Mouse (Mus musculus): ENCODE measurements around the gene 2310061N02Rik. TPM values are rescaled to one million over a fixed set of nuclear protein-coding genes. Genes with fewer than 3 reads are reported as not detected.
A peak's percentile ranks its signal among the peaks of the same experiment; 100 is the strongest.

2310061N02Rik gene
- polyA plus RNA-seq, 1 experiment from 2014 or later: not detected

- Histone ChIP-seq H3K4me2 (no peak overlapping the region), H3K9ac (no peak overlapping the region), H3K27me3 (no peaks in the 10 kb centered on the region), H3K4me3 (replicated peaks) (no peak overlapping the region), H3K27ac (no peak overlapping the region), H3K4me1 (peaks cover 3% of the 10 kb centered on the region; the same call in 1 of the 2 replicates), H3K9me3 (no peaks in the 10 kb centered on the region), H3K36me3 (replicated peaks) (no peaks in the 10 kb centered on the region)
- WGBS: 43% methylated on average over 2 of the region's 2 CpGs
- peak; percentile 53; the same call in 1 of the 2 replicates for ATAC-seq (ENCODE audit: low FRiP score)
Observed at GRCm38 (mm10) chr16:88681282-88681681, 26.5 kb downstream of the 2310061N02Rik start.

- no peaks in the 10 kb centered on the region for H3K9me3 ChIP-seq
- H3K27me3 ChIP-seq: no peaks in the 10 kb centered on the region
- H3K9ac ChIP-seq: no peak overlapping the region
- peaks cover 3% of the 10 kb centered on the region; the same call in 1 of the 2 replicates for H3K4me1 ChIP-seq
- 94% methylated on average over 6 of the region's 6 CpGs for WGBS
- H3K4me2 ChIP-seq: no peak overlapping the region
- no peaks in the 10 kb centered on the region for H3K36me3 ChIP-seq (replicated peaks)
- H3K27ac ChIP-seq: no peak overlapping the region
- H3K4me3 ChIP-seq (replicated peaks): no peak overlapping the region
- ATAC-seq (ENCODE audit: low FRiP score): no peak
Observed at GRCm38 (mm10) chr16:88679099-88679498, 28.7 kb downstream of the 2310061N02Rik start.

- 92% methylated on average over 4 of the region's 4 CpGs for WGBS
- Histone ChIP-seq H3K4me2 (no peak within 1 kb of the TSS), H3K27me3 (no peaks in the 10 kb centered on the region), H3K36me3 (replicated peaks) (no peaks in the 10 kb centered on the region), H3K9me3 (no peaks in the 10 kb centered on the region), H3K9ac (no peak within 1 kb of the TSS), H3K27ac (no peak within 1 kb of the TSS), H3K4me3 (replicated peaks) (no peak within 1 kb of the TSS), H3K4me1 (no peaks in the 10 kb centered on the region)
- no peak for ATAC-seq (ENCODE audit: low FRiP score)
Observed at GRCm38 (mm10) chr16:88671571-88671970, 36.2 kb downstream of the 2310061N02Rik start, which contains the start of gene Krtap27-1. Gene Krtap27-1 (minus strand): TSS chr16:88671671.

GRCm38 (mm10) chr16:88657426-88657825 lies 50.3 kb downstream of the 2310061N02Rik start:
- peak; percentile 33; the same call in 1 of the 2 replicates for ATAC-seq (ENCODE audit: low FRiP score)
- no peak overlapping the region for H3K27ac ChIP-seq
- WGBS: 64% methylated on average over 1 of the region's 1 CpGs

More at GRCm38 (mm10) chr16:88657426-88657825, 50.3 kb downstream of the 2310061N02Rik start:
- Histone ChIP-seq H3K4me1 (no peaks in the 10 kb centered on the region), H3K4me2 (no peak overlapping the region), H3K4me3 (replicated peaks) (no peak overlapping the region), H3K36me3 (replicated peaks) (no peaks in the 10 kb centered on the region), H3K9ac (no peak overlapping the region), H3K27me3 (no peaks in the 10 kb centered on the region), H3K9me3 (no peaks in the 10 kb centered on the region)

Other genes starting within 250 kb of the 2310061N02Rik start
- not detected in 2 replicates for gene Cldn17, start 201.0 kb downstream of the 2310061N02Rik start, polyA plus RNA-seq (2016; fragmentation: Nextera tagmentation; extraction: Ambion mirVana)
- gene Cldn8, start 144.8 kb downstream of the 2310061N02Rik start, polyA plus RNA-seq (2016; fragmentation: Nextera tagmentation; extraction: Ambion mirVana): 0.17 and 0.82 TPM in 2 replicates
- not detected in 2 replicates for gene Krtap24-1, start 95.7 kb downstream of the 2310061N02Rik start, polyA plus RNA-seq (2016; fragmentation: Nextera tagmentation; extraction: Ambion mirVana)
- gene 2310079G19Rik, start 80.3 kb downstream of the 2310061N02Rik start, polyA plus RNA-seq (2016; fragmentation: Nextera tagmentation; extraction: Ambion mirVana): not detected in 2 replicates
- not detected in 2 replicates for gene Krtap26-1, start 60.2 kb downstream of the 2310061N02Rik start, polyA plus RNA-seq (2016; fragmentation: Nextera tagmentation; extraction: Ambion mirVana)
- gene Krtap27-1, start 36.3 kb downstream of the 2310061N02Rik start, polyA plus RNA-seq (2016; fragmentation: Nextera tagmentation; extraction: Ambion mirVana): not detected in 2 replicates
- gene Krtap13-1, start 20.9 kb upstream of the 2310061N02Rik start, polyA plus RNA-seq (2016; fragmentation: Nextera tagmentation; extraction: Ambion mirVana): not detected in 2 replicates
- not detected in 2 replicates for gene Krtap13, start 43.7 kb upstream of the 2310061N02Rik start, polyA plus RNA-seq (2016; fragmentation: Nextera tagmentation; extraction: Ambion mirVana)
- gene 2310034C09Rik, start 50.9 kb upstream of the 2310061N02Rik start, polyA plus RNA-seq (2016; fragmentation: Nextera tagmentation; extraction: Ambion mirVana): not detected in 2 replicates
- not detected in 2 replicates for gene 2310057N15Rik, start 66.2 kb upstream of the 2310061N02Rik start, polyA plus RNA-seq (2016; fragmentation: Nextera tagmentation; extraction: Ambion mirVana)
- not detected in 2 replicates for gene Gm5965, start 69.9 kb upstream of the 2310061N02Rik start, polyA plus RNA-seq (2016; fragmentation: Nextera tagmentation; extraction: Ambion mirVana)
- gene Gm20741, start 104.3 kb upstream of the 2310061N02Rik start, polyA plus RNA-seq (2016; fragmentation: Nextera tagmentation; extraction: Ambion mirVana): not detected in 2 replicates
- gene Krtap15, start 112.3 kb upstream of the 2310061N02Rik start, polyA plus RNA-seq (2016; fragmentation: Nextera tagmentation; extraction: Ambion mirVana): not detected in 2 replicates
- not detected in 2 replicates for gene Krtap14, start 118.2 kb upstream of the 2310061N02Rik start, polyA plus RNA-seq (2016; fragmentation: Nextera tagmentation; extraction: Ambion mirVana)
- not detected in 2 replicates for gene Krtap19-1, start 161.4 kb upstream of the 2310061N02Rik start, polyA plus RNA-seq (2016; fragmentation: Nextera tagmentation; extraction: Ambion mirVana)
- gene Krtap19-2, start 166.3 kb upstream of the 2310061N02Rik start, polyA plus RNA-seq (2016; fragmentation: Nextera tagmentation; extraction: Ambion mirVana): not detected in 2 replicates
- not detected in 2 replicates for gene Krtap19-3, start 170.1 kb upstream of the 2310061N02Rik start, polyA plus RNA-seq (2016; fragmentation: Nextera tagmentation; extraction: Ambion mirVana)
- gene Krtap19-4, start 177.1 kb upstream of the 2310061N02Rik start, polyA plus RNA-seq (2016; fragmentation: Nextera tagmentation; extraction: Ambion mirVana): not detected in 2 replicates
- gene Krtap19-5, start 188.5 kb upstream of the 2310061N02Rik start, polyA plus RNA-seq (2016; fragmentation: Nextera tagmentation; extraction: Ambion mirVana): not detected in 2 replicates
- gene Krtap19-9b, start 224.3 kb upstream of the 2310061N02Rik start, polyA plus RNA-seq (2016; fragmentation: Nextera tagmentation; extraction: Ambion mirVana): not detected in 2 replicates

Measured in forebrain, embryonic 12.5 days (tissue).